Mouse (Mus musculus) heart, adult 2 months (tissue): ENCODE data around the gene Gm45837. TPM values are rescaled to one million over a fixed set of nuclear protein-coding genes. Genes with fewer than 3 reads are reported as not detected.
"Not testable (repeated sequence)": the region's sequence is repeated elsewhere in the genome, so short reads cannot be mapped to it uniquely, and the experiment has no call there.

Experiments
- DNase-seq, 2 experiments: peaks; one replicate each; pipeline ENCODE4 v3.0.0; 2021
- H3K27ac ChIP-seq: fragments of 200-600 bp; 2 replicates; pipeline ENCODE4 v1.8.1; 2022
- H3K27me3 ChIP-seq: fragments of 200-500 bp; 2 replicates; pipeline ENCODE4 v1.6.1; 2012; ENCODE audit warnings: mild to moderate bottlenecking, low read length, inconsistent platforms, mixed read lengths; ENCODE audit not compliant: control insufficient read depth, insufficient read depth
- H3K36me3 ChIP-seq: fragments of 200-500 bp; 2 replicates; pipeline ENCODE4 v1.6.1; 2012; ENCODE audit warnings: low read length, inconsistent platforms; ENCODE audit not compliant: control insufficient read depth, insufficient read depth
- H3K4me1 ChIP-seq: fragments of 200-500 bp; 2 replicates; pipeline ENCODE4 v1.6.1; 2011; ENCODE audit warnings: low read length; ENCODE audit not compliant: control insufficient read depth, insufficient read depth
- H3K4me3 ChIP-seq: fragments of 200-600 bp; 2 replicates; pipeline ENCODE4 v1.8.1; 2022
- H3K79me2 ChIP-seq: fragments of 200-500 bp; replicated peaks from 2 replicates; pipeline ENCODE4 v1.6.1; 2012; ENCODE audit warnings: mild to moderate bottlenecking, inconsistent platforms, low read length, moderate library complexity, mixed read lengths; ENCODE audit not compliant: control insufficient read depth, insufficient read depth
- H3K9ac ChIP-seq: fragments of 200-500 bp; 2 replicates; pipeline ENCODE4 v1.6.1; 2012; ENCODE audit warnings: low read depth, mild to moderate bottlenecking, control low read depth, inconsistent platforms, low read length, mixed read lengths
- CTCF ChIP-seq: fragments of 200-600 bp; IDR thresholded peaks from 2 replicates; pipeline ENCODE4 v1.8.1; 2022; ENCODE audit warnings: antibody characterized with exemption, mild to moderate bottlenecking, moderate library complexity
- EP300 ChIP-seq: fragments of 200-500 bp; IDR thresholded peaks from 2 replicates; pipeline ENCODE4 v1.6.1; 2011; ENCODE audit warnings: low read depth, low read length, control low read depth; ENCODE audit not compliant: insufficient read depth
- POLR2A ChIP-seq: fragments of 200-500 bp; IDR thresholded peaks from 2 replicates; pipeline ENCODE4 v1.6.1; 2011; ENCODE audit warnings: mild to moderate bottlenecking, low read depth, low read length, control low read depth; ENCODE audit not compliant: insufficient read depth
- WGBS: fragments of 180-500 bp; shearing (Covaris S2); methylation state at CpG from one replicate; pipeline ENCODE4 v1.1.7; 2018; 5-methylcytosine and 5-hydroxymethylcytosine counted together
- intact Hi-C: fragments of 180-260 bp; cut with DNase I; formaldehyde crosslinking; loops from one replicate; pipeline ENCODE4 v1.15.1; 2025
- polyA plus RNA-seq: library from polyadenylated mRNA; depleted of rRNA; stranded (reverse); fragments of >200 nt; gene quantifications from 2 replicates; pipeline ENCODE4 v1.2.3, GENCODE M21; 2012
- total RNA-seq, 2 experiments: library from RNA; stranded (reverse); gene quantifications; 2 replicates each; pipeline ENCODE4 v1.2.3; 2021

Gm45837 gene
- total and polyA plus RNA-seq, 3 experiments, result not detected

DNA sequence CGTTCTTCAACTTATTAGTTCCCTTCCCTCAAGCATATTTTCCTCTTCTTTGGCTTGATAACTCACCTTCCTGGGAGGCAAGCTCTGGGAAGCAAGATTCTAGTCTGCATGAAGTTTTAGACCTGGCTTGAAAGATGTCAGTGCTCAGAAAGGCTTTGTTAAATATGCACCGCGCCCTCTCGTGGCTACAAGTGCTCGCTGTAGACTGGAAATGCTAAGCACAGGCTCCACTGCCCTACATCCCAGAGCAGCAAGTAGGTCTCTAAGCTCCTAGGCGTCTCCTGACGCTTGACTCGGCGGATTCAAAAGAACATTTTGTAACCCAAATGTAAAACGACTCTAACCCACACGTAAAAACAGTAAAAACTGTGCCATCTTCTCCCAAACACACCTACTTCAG, 130.4 kb downstream of the Gm45837 start:
- intact Hi-C loops, result loop anchor here (1.0 to 10.0 kb wide), 4 partner anchors 84 to 129 kb away; no protein-coding TSS in a partner anchor
- peak; percentile 62 to 71 for DNase-seq
- WGBS, result 2% methylated on average over 11 of the region's 11 CpGs
- H3K9ac ChIP-seq, result no peak overlapping the region
- H3K4me1 ChIP-seq, result 0 out of 2 replicates have a peak, but pooled peaks cover 1% of the 10 kb centered on the region
- H3K79me2 ChIP-seq, result no peaks in the 10 kb centered on the region
- H3K27me3 ChIP-seq, result no peaks in the 10 kb centered on the region
- no peak overlapping the region for H3K27ac ChIP-seq
- H3K36me3 ChIP-seq, result no peaks in the 10 kb centered on the region
- TF ChIP-seq EP300 (0 out of 2 replicates have a peak, but pooled peaks have one; percentile 32), POLR2A (no peak), CTCF (peak; percentile 84)
- H3K4me3 ChIP-seq, result no peak overlapping the region

DNA sequence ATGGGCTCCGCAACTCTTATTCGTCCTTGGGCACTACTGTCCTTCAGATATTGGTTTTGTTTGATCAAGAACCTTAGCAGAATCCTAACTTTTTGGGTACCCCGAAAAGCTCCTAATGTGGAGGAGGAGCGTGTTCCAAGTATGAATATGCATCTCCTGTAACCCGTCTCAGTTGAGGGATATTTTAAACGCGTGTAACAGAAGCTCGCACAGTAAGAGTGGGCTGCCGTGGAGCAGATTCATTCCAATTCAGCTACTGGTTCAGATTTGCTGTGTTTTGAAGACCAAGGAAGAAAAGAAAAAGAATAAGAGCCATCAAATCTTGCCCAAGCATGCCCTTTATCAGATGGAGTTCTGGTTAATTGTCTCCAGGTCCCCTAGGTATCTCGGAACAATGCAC, 131.0 kb downstream of the Gm45837 start:
- TF ChIP-seq POLR2A (no peak), EP300 (no peak), CTCF (no peak)
- DNase-seq, result no peak
- Histone ChIP-seq H3K27me3 (no peaks in the 10 kb centered on the region), H3K27ac (no peak overlapping the region), H3K79me2 (no peaks in the 10 kb centered on the region), H3K4me1 (0 out of 2 replicates have a peak, but pooled peaks cover 1% of the 10 kb centered on the region), H3K4me3 (no peak overlapping the region), H3K36me3 (no peaks in the 10 kb centered on the region), H3K9ac (no peak overlapping the region)
- intact Hi-C loops, result loop anchor here (1.0 to 10.0 kb wide), 4 partner anchors 83 to 129 kb away; no protein-coding TSS in a partner anchor
- WGBS, result 83% methylated on average over 10 of the region's 10 CpGs

DNA sequence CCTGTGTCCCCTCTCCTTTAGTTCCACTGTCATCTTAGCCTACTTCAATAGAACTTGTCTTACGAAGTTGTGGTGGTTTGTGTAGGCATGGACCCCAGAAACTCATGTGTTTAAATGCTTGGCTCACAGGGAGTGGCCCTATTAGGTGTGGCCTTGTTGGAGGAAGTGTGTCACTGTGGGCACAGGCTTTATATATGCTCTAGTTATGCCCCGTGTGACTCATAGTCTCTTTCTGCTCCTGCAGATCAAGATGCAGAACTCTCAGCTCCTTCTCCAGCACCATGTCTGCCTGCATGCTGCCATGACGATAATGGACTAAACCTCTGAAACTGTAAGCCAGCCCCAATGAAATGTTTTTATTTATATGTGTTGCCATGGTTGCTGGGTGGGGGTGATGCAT, 137.0 kb downstream of the Gm45837 start:
- 62% methylated on average over 3 of the region's 3 CpGs for WGBS

DNA sequence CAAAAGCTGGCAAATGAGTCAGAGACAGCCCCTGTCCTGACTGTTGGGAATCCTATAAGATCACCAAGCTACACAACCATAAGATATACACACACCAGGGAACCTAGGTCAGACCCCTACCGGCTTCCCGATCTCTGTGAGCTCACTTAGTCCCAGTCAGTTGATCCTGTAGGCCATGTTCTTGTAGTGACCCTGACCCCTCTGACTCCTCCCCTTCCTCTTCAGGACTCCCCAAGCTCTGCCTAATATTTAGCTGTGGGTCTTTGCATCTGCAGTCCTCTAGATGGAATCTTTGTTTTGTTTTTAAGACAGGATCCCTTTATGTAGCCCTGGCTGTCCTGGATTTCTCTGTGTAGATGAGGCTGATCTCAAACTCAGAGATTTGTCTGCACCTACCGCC, 138.6 kb downstream of the Gm45837 start:
- intact Hi-C loops, result loop anchor here (10.0 kb wide), 1 partner anchor 76 kb away; no protein-coding TSS in a partner anchor

More for the DNA sequence above, 137.0 kb downstream of the Gm45837 start:
- no peak for DNase-seq
- H3K4me3 ChIP-seq, result no peak overlapping the region
- H3K79me2 ChIP-seq, result no peaks in the 10 kb centered on the region
- H3K27me3 ChIP-seq, result no peaks in the 10 kb centered on the region
- H3K4me1 ChIP-seq, result no peaks in the 10 kb centered on the region
- intact Hi-C loops, result loop anchor here (10.0 kb wide), 1 partner anchor 77 kb away; no protein-coding TSS in a partner anchor
- no peaks in the 10 kb centered on the region for H3K36me3 ChIP-seq
- H3K9ac ChIP-seq, result no peak overlapping the region
- no peak overlapping the region for H3K27ac ChIP-seq
- TF ChIP-seq EP300, result no peak
- TF ChIP-seq CTCF, result no peak

DNA sequence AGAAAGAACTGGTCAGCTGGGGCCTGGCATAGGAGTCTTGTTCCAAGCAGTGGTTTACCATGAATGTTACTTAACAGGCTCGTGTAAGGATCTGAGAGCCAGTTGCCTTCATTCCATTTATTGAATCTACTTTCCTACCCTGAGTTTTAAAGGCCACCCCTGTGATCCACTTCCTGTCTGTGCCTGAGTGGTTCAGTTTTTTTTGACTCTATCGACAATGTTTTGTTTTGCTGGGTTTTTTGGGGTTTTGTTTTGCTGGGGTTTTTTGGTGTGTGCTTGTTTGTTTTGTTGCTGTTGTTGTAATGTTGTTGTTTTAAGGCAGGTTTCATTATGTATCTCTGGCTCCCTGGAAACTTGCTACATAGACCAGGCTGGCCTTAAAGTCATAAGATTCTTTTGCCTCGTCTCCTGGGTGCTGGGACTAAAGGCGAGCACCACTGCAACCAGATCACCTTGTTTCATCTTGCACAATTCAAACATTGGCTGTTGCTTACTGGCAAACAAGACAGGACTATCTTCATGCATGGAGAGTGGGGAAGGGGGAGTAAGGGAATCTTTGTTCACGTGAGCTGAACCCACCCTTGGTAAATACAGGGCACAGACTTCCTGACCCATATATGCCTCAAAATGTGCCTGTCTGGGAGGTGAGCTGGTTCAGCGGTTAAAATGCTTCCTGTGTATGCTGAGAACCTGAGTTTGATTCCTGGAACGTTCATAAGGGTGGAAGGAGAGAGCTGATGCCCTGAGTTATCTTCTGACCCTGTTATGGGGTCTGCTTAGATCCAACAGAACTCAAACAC, 140.2 kb downstream of the Gm45837 start:
- DNase-seq, result no peak
- no peak overlapping the region for H3K27ac ChIP-seq
- no peaks in the 10 kb centered on the region for H3K36me3 ChIP-seq
- H3K79me2 ChIP-seq, result no peaks in the 10 kb centered on the region
- TF ChIP-seq CTCF (no peak), POLR2A (no peak), EP300 (no peak)
- H3K27me3 ChIP-seq, result no peaks in the 10 kb centered on the region
- no peak overlapping the region for H3K9ac ChIP-seq
- WGBS, result 54% methylated on average over 7 of the region's 7 CpGs
- H3K4me3 ChIP-seq, result no peak overlapping the region
- no peaks in the 10 kb centered on the region for H3K4me1 ChIP-seq
- intact Hi-C loops, result no loop called here

More for the DNA sequence above, 138.6 kb downstream of the Gm45837 start:
- 87% methylated on average over 3 of the region's 3 CpGs for WGBS
- Histone ChIP-seq H3K4me1 (no peaks in the 10 kb centered on the region), H3K9ac (no peak overlapping the region), H3K79me2 (no peaks in the 10 kb centered on the region), H3K27ac (no peak overlapping the region), H3K4me3 (no peak overlapping the region), H3K36me3 (no peaks in the 10 kb centered on the region), H3K27me3 (no peaks in the 10 kb centered on the region)
- TF ChIP-seq POLR2A (no peak), CTCF (no peak), EP300 (no peak)
- DNase-seq, result no peak

DNA sequence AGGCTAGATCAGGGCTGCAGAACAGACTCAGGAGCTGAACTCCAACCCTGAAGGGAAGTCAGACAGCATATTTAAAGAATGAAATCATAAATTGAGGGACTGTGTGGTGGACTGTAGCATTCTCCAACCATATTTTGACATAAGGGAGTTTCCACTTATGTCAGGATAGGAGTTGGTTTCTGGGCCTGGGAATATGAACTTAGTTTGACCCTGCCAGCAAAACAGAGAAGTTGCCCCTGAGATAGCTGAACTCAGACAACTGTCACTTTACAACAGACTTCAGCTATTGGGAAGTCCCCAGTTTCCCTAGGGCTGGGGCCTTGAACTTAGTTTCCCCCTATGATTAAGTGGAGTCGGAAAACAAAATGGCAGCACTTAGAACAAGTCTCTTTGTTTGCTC, 140.8 kb downstream of the Gm45837 start:
- H3K27ac ChIP-seq, result no peak overlapping the region
- no peaks in the 10 kb centered on the region for H3K36me3 ChIP-seq
- intact Hi-C loops, result no loop called here
- no peaks in the 10 kb centered on the region for H3K27me3 ChIP-seq
- H3K79me2 ChIP-seq, result no peaks in the 10 kb centered on the region
- no peak overlapping the region for H3K9ac ChIP-seq
- H3K4me1 ChIP-seq, result no peaks in the 10 kb centered on the region
- no peak for TF ChIP-seq POLR2A
- no peak for TF ChIP-seq EP300
- no peak for TF ChIP-seq CTCF
- WGBS, result 89% methylated on average over 1 of the region's 1 CpGs
- H3K4me3 ChIP-seq, result no peak overlapping the region
- DNase-seq, result no peak

DNA sequence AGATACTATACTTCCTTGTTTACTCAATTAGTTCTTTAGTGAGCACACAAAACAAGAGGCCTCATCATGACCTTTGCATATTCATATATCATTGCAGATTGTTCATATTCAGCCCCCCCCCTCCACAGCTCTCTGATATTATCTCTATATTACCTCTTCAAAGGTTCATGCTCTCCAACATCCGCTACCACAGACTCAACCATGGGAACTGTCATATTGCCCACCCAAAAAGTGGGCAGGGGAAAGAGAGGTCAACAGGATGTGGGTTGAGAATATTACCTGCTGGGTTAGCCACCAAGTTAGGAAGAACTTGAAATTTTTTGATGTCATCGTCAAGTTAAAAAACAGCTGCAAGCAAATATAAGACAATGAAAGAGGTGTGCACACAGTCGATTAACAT, 144.8 kb downstream of the Gm45837 start:
- H3K4me1 ChIP-seq, H3K9ac ChIP-seq, H3K27ac ChIP-seq, H3K36me3 ChIP-seq, H3K79me2 ChIP-seq, DNase-seq, H3K27me3 ChIP-seq, H3K4me3 ChIP-seq, intact Hi-C loops: not testable (repeated sequence)
- WGBS, result 79% methylated on average over 3 of the region's 3 CpGs
